In genomic region chr5:74096060-74096459, GRCm38 (mm10) we compare ENCODE assay signal across 29 mouse cellular contexts. TPM values are rescaled to one million over a fixed set of nuclear protein-coding genes. Genes with fewer than 3 reads are reported as not detected.
DNase-seq lines count a peak whose midpoint lies in the region; ATAC-seq and TF ChIP-seq lines count a peak whose summit lies in the region.
"Had no signal": no experiment of that assay in that cellular context is flagged by ENCODE, and none has a peak within 500 bp of the region (broad histone marks: within the 10 kb centered on the region; RNA-seq: fewer than 3 reads in every experiment).

No protein-coding gene starts in this region.

- ATAC-seq in heart, embryonic 16.5 days (replicated peaks; ENCODE audit: extremely low read depth, insufficient read depth, low FRiP score) = no peak
- ATAC-seq in midbrain, embryonic 11.5 days (ENCODE audit: low FRiP score) = no peak
- no peak for ATAC-seq in midbrain, embryonic 16.5 days
- ATAC-seq: forebrain, embryonic 13.5 days; hindbrain, embryonic 16.5 days; liver, postnatal 0 days had no signal

- TF ChIP-seq RAD21 in MEL (IDR thresholded peaks at IDR 0.05; ENCODE audit: low read depth, low read length) = no peak

- H3K9ac ChIP-seq in heart, embryonic 16.5 days (ENCODE audit: low read length) = no peak overlapping the region
- no peak overlapping the region for H3K9ac ChIP-seq in midbrain, embryonic 11.5 days (ENCODE audit: low read length)
- H3K9ac ChIP-seq in midbrain, embryonic 16.5 days (ENCODE audit: low read depth, low read length) = no peak overlapping the region
- H3K9ac ChIP-seq in MEL (ENCODE audit: control insufficient read depth, low read depth, low read length, poor library complexity, severe bottlenecking) = no peak overlapping the region
- H3K9ac ChIP-seq: embryonic facial prominence, embryonic 15.5 days; forebrain, embryonic 13.5 days; liver, postnatal 0 days; neural tube, embryonic 12.5 days had no signal

- WGBS in heart, embryonic 16.5 days = 95% methylated on average over 1 of the region's 1 CpGs
- 97% methylated on average over 1 of the region's 1 CpGs for WGBS in midbrain, embryonic 11.5 days
- 97% methylated on average over 1 of the region's 1 CpGs for WGBS in midbrain, embryonic 16.5 days

- peaks cover 19% of the 10 kb centered on the region for H3K79me2 ChIP-seq in MEL (ENCODE audit: control insufficient read depth, insufficient read depth, low read length, poor library complexity)

- H3K27me3 ChIP-seq in heart, embryonic 16.5 days (ENCODE audit: control insufficient read depth, insufficient read depth, low read length) = no peaks in the 10 kb centered on the region
- H3K27me3 ChIP-seq in midbrain, embryonic 11.5 days (ENCODE audit: control insufficient read depth, insufficient read depth, low read length) = no peaks in the 10 kb centered on the region
- H3K27me3 ChIP-seq in midbrain, embryonic 16.5 days (ENCODE audit: control insufficient read depth, insufficient read depth, low read depth, low read length) = no peaks in the 10 kb centered on the region
- H3K27me3 ChIP-seq in MEL (ENCODE audit: control insufficient read depth in 1 of 2, insufficient read depth in 2 of 2, low read length in 2 of 2) = no peaks in the 10 kb centered on the region
- H3K27me3 ChIP-seq: embryonic facial prominence, embryonic 15.5 days; forebrain, embryonic 13.5 days; neural tube, embryonic 12.5 days had no signal

- no peak overlapping the region for H3K4me2 ChIP-seq in heart, embryonic 16.5 days (ENCODE audit: low read depth, low read length)
- no peak overlapping the region for H3K4me2 ChIP-seq in midbrain, embryonic 11.5 days
- no peak overlapping the region for H3K4me2 ChIP-seq in midbrain, embryonic 16.5 days (ENCODE audit: low read length)
- H3K4me2 ChIP-seq: embryonic facial prominence, embryonic 15.5 days; forebrain, embryonic 13.5 days; heart, embryonic 11.5 days; liver, embryonic 11.5 days; neural tube, embryonic 12.5 days had no signal

- peak in 1 of 2 experiments; percentile 59; a peak in 1 of 4 replicates for TF ChIP-seq POLR2A in MEL (IDR thresholded peaks at IDR 0.05; ENCODE audit: control insufficient read depth in 1 of 2, insufficient read depth in 1 of 2, low read depth in 1 of 2, low read length in 2 of 2, poor library complexity in 1 of 2)

- no peak overlapping the region for H3K4me3 ChIP-seq in heart, embryonic 16.5 days (ENCODE audit: low read length)
- H3K4me3 ChIP-seq in midbrain, embryonic 11.5 days (ENCODE audit: low read depth, low read length) = no peak overlapping the region
- H3K4me3 ChIP-seq in midbrain, embryonic 16.5 days (ENCODE audit: low read depth, low read length) = no peak overlapping the region
- H3K4me3 ChIP-seq in MEL (ENCODE audit: control insufficient read depth in 1 of 2, insufficient read depth in 1 of 2, low read depth in 2 of 2, low read length in 2 of 2) = no peak overlapping the region
- H3K4me3 ChIP-seq: embryonic facial prominence, embryonic 10.5 days; embryonic facial prominence, embryonic 15.5 days; forebrain, embryonic 13.5 days; midbrain, embryonic 10.5 days; myocyte; neural tube, embryonic 12.5 days had no signal

- H3K36me3 ChIP-seq in heart, embryonic 16.5 days (ENCODE audit: control insufficient read depth, insufficient read depth) = peaks cover 13% of the 10 kb centered on the region
- H3K36me3 ChIP-seq in midbrain, embryonic 11.5 days (ENCODE audit: control insufficient read depth, insufficient read depth, low read length) = peaks cover 7% of the 10 kb centered on the region; the same call in 1 of the 2 replicates
- peaks cover 3% of the 10 kb centered on the region; the same call in 1 of the 2 replicates for H3K36me3 ChIP-seq in midbrain, embryonic 16.5 days (ENCODE audit: control insufficient read depth, insufficient read depth, low read length)
- H3K36me3 ChIP-seq in MEL (ENCODE audit: control insufficient read depth in 1 of 2, insufficient read depth in 2 of 2, low read length in 2 of 2) = peaks cover 2 to 13% of the 10 kb centered on the region in 2 experiments; a peak in 3 of 4 replicates

- DNase-seq in heart, adult 18-20 months = no peak
- DNase-seq in midbrain, embryonic 11.5 days (ENCODE audit: low spot score, missing footprints) = peak; percentile 81
- no peak for DNase-seq in MEL (ENCODE audit: low read depth, low spot score)
- no peak for DNase-seq in thymus, postnatal 36 days
- DNase-seq in MN1 (ENCODE audit: low spot score) = no peak
- DNase-seq in adrenal gland, adult 8-10 months = no peak
- DNase-seq: adrenal gland, postnatal 25 days; cerebellum, adult 18-20 months; cerebellum, postnatal 10 days; gastrocnemius, postnatal 14 days; heart, postnatal 14 days; kidney, adult 18-20 months; kidney, postnatal 36 days; left cerebral cortex, postnatal 4 days; liver, postnatal 0 days; right cerebral cortex, adult 18-20 months; spleen, adult 18-20 months; thymus, postnatal 14 days had no signal

- H3K4me1 ChIP-seq in heart, embryonic 16.5 days (ENCODE audit: control insufficient read depth, insufficient read depth, low read length) = peaks cover 14% of the 10 kb centered on the region
- H3K4me1 ChIP-seq in midbrain, embryonic 11.5 days (ENCODE audit: control insufficient read depth, insufficient read depth, low read length) = peaks cover 3% of the 10 kb centered on the region; the same call in 1 of the 2 replicates
- peaks cover 18% of the 10 kb centered on the region for H3K4me1 ChIP-seq in midbrain, embryonic 16.5 days (ENCODE audit: control insufficient read depth, insufficient read depth, low read length)
- H3K4me1 ChIP-seq in MEL (ENCODE audit: control insufficient read depth in 1 of 2, insufficient read depth in 2 of 2, low read length in 2 of 2) = peaks cover 0 to 7% of the 10 kb centered on the region in 2 experiments; a peak in 2 of 4 replicates

- H3K27ac ChIP-seq in heart, embryonic 16.5 days (ENCODE audit: low read length) = peak overlapping the region; percentile 35; the same call in 1 of the 2 replicates
- no peak overlapping the region for H3K27ac ChIP-seq in midbrain, embryonic 11.5 days (ENCODE audit: low read depth, low read length)
- no peak overlapping the region for H3K27ac ChIP-seq in midbrain, embryonic 16.5 days (ENCODE audit: low read length)
- 0 out of 2 replicates have a peak overlapping the region, but pooled peaks have one; percentile 22 for H3K27ac ChIP-seq in MEL (ENCODE audit: control insufficient read depth, low read depth, low read length)
- H3K27ac ChIP-seq: embryonic facial prominence, embryonic 10.5 days; embryonic facial prominence, embryonic 15.5 days; forebrain, embryonic 13.5 days; midbrain, embryonic 10.5 days; neural tube, embryonic 12.5 days had no signal

- no peak for TF ChIP-seq EP300 in MEL (IDR thresholded peaks at IDR 0.05; ENCODE audit: low read depth in 1 of 2, low read length in 2 of 2)

- H3K9me3 ChIP-seq in heart, embryonic 16.5 days (replicated peaks; ENCODE audit: control insufficient read depth, low read length) = no peaks in the 10 kb centered on the region
- no peaks in the 10 kb centered on the region for H3K9me3 ChIP-seq in midbrain, embryonic 11.5 days (ENCODE audit: control insufficient read depth, low read length)
- H3K9me3 ChIP-seq in midbrain, embryonic 16.5 days (replicated peaks; ENCODE audit: control insufficient read depth, low read length, poor library complexity, severe bottlenecking) = no peaks in the 10 kb centered on the region
- H3K9me3 ChIP-seq in MEL (replicated peaks; ENCODE audit: insufficient read depth, low read length) = no peaks in the 10 kb centered on the region
- H3K9me3 ChIP-seq: embryonic facial prominence, embryonic 10.5 days; embryonic facial prominence, embryonic 15.5 days; forebrain, embryonic 13.5 days; midbrain, embryonic 10.5 days; neural tube, embryonic 12.5 days had no signal

- TF ChIP-seq CTCF in MEL (IDR thresholded peaks at IDR 0.05 in 2 of 3, conservative IDR thresholded peaks at IDR 0.05 in 1 of 3; ENCODE audit: control insufficient read depth in 1 of 3, insufficient read depth in 1 of 3, low read depth in 2 of 3, low read length in 3 of 3, poor library complexity in 1 of 3, severe bottlenecking in 1 of 3) = no peak

TF ChIP-seq in MEL, 35 proteins besides CTCF, POLR2A, EP300 and RAD21:
- TF ChIP-seq POLR2AphosphoS2 (IDR thresholded peaks at IDR 0.05; ENCODE audit: low read length) (peak; percentile 88), MYC (IDR thresholded peaks at IDR 0.05; ENCODE audit: low read depth, low read length) (0 out of 2 replicates have a peak, but pooled peaks have one; percentile 17), RCOR1 (IDR thresholded peaks at IDR 0.05; ENCODE audit: low read depth, low read length) (no peak), CHD1 (IDR thresholded peaks at IDR 0.05; ENCODE audit: low read depth, low read length) (peak; percentile 43; the same call in 1 of the 2 replicates), SMC3 (IDR thresholded peaks at IDR 0.05; ENCODE audit: low read depth, low read length) (no peak; the same call in 1 of the 2 replicates), KAT2A (conservative IDR thresholded peaks at IDR 0.05; ENCODE audit: low read depth, low read length) (no peak), CHD2 (IDR thresholded peaks at IDR 0.05; ENCODE audit: low read length) (0 out of 2 replicates have a peak, but pooled peaks have one; percentile 24), ZNF384 (IDR thresholded peaks at IDR 0.05; ENCODE audit: low read depth, low read length) (no peak), ELF1 (IDR thresholded peaks at IDR 0.05; ENCODE audit: low read depth, low read length) (no peak), ZMIZ1 (IDR thresholded peaks at IDR 0.05; ENCODE audit: low read depth, low read length) (peak; percentile 53; the same call in 1 of the 2 replicates)

RNA-seq across cellular contexts. Expression of gene Usp46, which starts 27.8 kb away (rescaled TPM):
- 27.8 and 31.3 TPM in 2 replicates for polyA plus RNA-seq in heart, embryonic 16.5 days (2015; fragmentation: Nextera tagmentation; extraction: Ambion mirVana)
- total RNA-seq in heart, adult 18-20 months (2021) = 10 to 100 TPM; 34.8 to 38.2 TPM
- polyA plus RNA-seq in midbrain, embryonic 11.5 days (2014; fragmentation: Nextera tagmentation; extraction: Ambion mirVana) = 35.6 and 38.1 TPM in 2 replicates
- 38.5 and 40.0 TPM in 2 replicates for polyA plus RNA-seq in midbrain, embryonic 16.5 days (2015; fragmentation: Nextera tagmentation; extraction: Ambion mirVana)
- total RNA-seq in MEL (2012; rRNA removed) = 12.9 and 14.5 TPM in 2 replicates
- polyA plus RNA-seq in MEL (2012; ENCODE audit: insufficient read depth in 1 of 2, insufficient read length in 2 of 2, low read depth in 1 of 2, low replicate concordance in 2 of 2, missing spikeins in 1 of 2) = 10 to 100 TPM in 1 of 2 experiments, not detected in 1; 23.6 TPM
- total RNA-seq in adrenal gland, adult 8-10 months (2022) = 10 to 100 TPM; 35.5 to 44.5 (median 40.4) TPM

Comparison
In these comparisons a context has a peak if more than half of its experiments do, and no peak if none do; other contexts are left out.
1. H3K27ac ChIP-seq: peak in heart, embryonic 16.5 days (single experiment) and MEL (single experiment); none in midbrain, embryonic 11.5 days (single experiment) and midbrain, embryonic 16.5 days (single experiment).